In genomic region chr7:106876791-106877190, GRCm38 (mm10) we compare ENCODE assay signal across 22 mouse cellular contexts. TPM values are rescaled to one million over a fixed set of nuclear protein-coding genes. Genes with fewer than 3 reads are reported as not detected.
"Had no signal": no experiment of that assay in that cellular context is flagged by ENCODE, and none has a peak within 500 bp of the region (broad histone marks: within the 10 kb centered on the region; RNA-seq: fewer than 3 reads in every experiment).

Gene Olfr705 (minus strand): TSS chr7:106876891.

- DNase-seq: left cerebral cortex, postnatal 4 days; liver; liver, embryonic 13.5 days; liver, postnatal 0 days; lung, adult 18-20 months; lung, adult 2 months; lung, embryonic 14.5 days; lung, postnatal 10 days; lung, postnatal 14 days; lung, postnatal 36 days; lung, postnatal 4 days; midbrain, embryonic 14.5 days had no signal

RNA-seq across cellular contexts. Expression of gene Olfr705, which starts in this region (rescaled TPM):
- total RNA-seq: left cerebral cortex, postnatal 10 days; left cerebral cortex, postnatal 14 days; left cerebral cortex, postnatal 25 days; left cerebral cortex, postnatal 36 days; left cerebral cortex, postnatal 4 days; liver, adult 2 months; megakaryocyte progenitor cell, adult 5-6 weeks; megakaryocyte, adult 5-6 weeks; megakaryocyte-erythroid progenitor cell, adult 5-6 weeks; midbrain, postnatal 0 days; monocyte, adult 5-6 weeks had no signal
